Mouse (Mus musculus): ENCODE measurements around the gene Dusp5. TPM values are rescaled to one million over a fixed set of nuclear protein-coding genes. Genes with fewer than 3 reads are reported as not detected.

Dusp5 gene
- 10 to 100 TPM; 31.0 to 38.5 TPM for total RNA-seq (2023)

DNA sequence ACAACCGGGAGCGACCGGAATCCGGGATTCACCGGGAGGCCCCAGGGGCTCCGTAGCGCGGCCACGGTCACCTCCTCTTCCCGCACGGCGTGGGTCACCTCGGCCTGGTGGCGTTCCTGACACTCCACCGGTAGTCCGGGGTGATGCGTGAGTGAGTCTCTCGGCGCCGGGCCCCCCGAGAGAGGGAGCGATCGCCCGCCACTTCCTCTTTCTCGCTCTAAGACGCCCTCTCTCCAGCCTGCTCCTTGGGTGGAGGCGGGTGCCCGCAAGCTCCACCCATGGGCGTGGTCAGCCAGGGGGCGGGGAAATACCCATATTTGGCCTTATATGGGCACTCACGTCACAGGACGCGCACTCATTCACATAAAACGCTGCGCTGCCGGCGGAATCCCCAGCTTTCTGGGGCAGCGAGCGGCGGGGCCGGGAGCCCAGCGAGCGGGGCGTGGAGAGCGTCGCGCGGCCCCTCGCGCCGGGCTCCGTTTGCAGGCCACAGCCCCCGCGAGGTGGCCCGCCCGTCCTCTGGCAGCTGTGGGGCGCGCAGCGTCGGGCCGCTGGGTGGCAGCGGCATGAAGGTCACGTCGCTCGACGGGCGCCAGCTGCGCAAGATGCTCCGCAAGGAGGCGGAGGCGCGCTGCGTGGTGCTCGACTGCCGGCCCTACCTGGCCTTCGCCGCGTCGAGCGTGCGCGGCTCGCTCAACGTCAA is at the start of gene Dusp5:
TSS of gene Dusp5 (plus strand) at position 358 of the 703 bp plus-strand sequence.

DNA sequence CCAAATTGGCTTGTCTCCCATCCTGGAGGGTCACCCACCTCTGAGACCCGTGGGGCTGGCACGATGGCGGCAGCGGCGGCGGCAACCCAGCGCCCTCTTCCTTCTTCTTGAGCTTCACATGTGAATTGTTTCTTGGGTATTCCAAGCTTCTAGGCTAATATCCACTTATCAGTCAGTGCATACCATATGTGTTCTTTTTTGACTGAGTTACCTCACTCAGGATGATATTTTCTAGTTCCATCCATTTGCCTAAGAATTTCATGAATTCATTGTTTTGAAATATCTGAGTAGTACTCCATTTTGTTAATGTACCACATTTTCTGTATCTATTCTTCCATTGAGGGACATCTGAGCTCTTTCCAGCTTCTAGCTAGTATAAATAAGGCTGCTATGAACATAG is 60.1 kb downstream of the Dusp5 start, which contains the start of gene Nutf2-ps1:
TSS of gene Nutf2-ps1 (minus strand) at position 101 of the 400 bp plus-strand sequence.

Other genes with a start within 250 kb of the Dusp5 start
- gene Mxi1, start 218.6 kb upstream of the Dusp5 start, total RNA-seq (2023), result 10 to 100 TPM; 89.6 to 93.8 TPM
- gene Gm10197, start 157.3 kb upstream of the Dusp5 start, total RNA-seq (2023), result not detected
- 10 to 100 TPM; 63.7 to 73.7 TPM for gene Smndc1, start 138.5 kb upstream of the Dusp5 start, total RNA-seq (2023)
- gene Nutf2-ps1, start 60.0 kb downstream of the Dusp5 start, total RNA-seq (2023), result 10 to 100 TPM; 34.5 to 44.0 TPM
- gene Smc3, start 71.3 kb downstream of the Dusp5 start, total RNA-seq (2023), result 10 to 100 TPM; 47.0 to 47.5 TPM
- under 1 TPM in 1 of 2 experiments, not detected in 1; 0.46 TPM for gene Rbm20, start 148.2 kb downstream of the Dusp5 start, total RNA-seq (2023)